Mouse (Mus musculus): ENCODE results near the gene Mid1.

DNA sequence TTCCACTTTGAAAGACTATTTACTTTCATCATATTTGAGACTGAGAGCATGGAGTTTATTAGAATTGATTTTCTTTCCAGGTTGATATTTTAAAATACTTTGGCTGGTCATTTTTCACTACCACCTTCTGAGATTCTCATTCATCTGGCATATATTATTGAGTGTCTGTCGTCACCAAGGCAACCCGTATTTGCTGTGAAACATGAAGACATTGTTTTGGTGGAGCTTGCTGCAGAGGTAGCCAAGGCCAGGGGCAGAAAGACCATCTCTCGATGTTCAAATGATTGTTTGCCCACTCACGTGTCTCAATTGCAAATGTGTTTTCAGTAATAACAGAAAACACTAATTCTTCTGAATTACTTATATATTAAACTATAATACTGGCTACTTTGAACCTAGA is 145.1 kb downstream of the Mid1 start:
- TF ChIP-seq CTCF (IDR thresholded peaks at IDR 0.05) = no peak
- TF ChIP-seq EP300 (IDR thresholded peaks at IDR 0.05) = no peak
